Mouse (Mus musculus): ENCODE data around the gene Gm28305.

Gm28305 gene

GRCm38 (mm10) chr9:104070863-104071604, 30.6 kb downstream of the Gm28305 start:
- no peak for DNase-seq (ENCODE audit: low spot score)

- DNase-seq (ENCODE audit: low spot score) = no peak
These were observed 35.3 kb downstream of the Gm28305 start for GRCm38 (mm10) chr9:104075808-104076207.

- DNase-seq (ENCODE audit: low spot score) = no peak
These were observed 38.3 kb downstream of the Gm28305 start for GRCm38 (mm10) chr9:104078780-104079179.

- DNase-seq (ENCODE audit: low spot score) = no peak
These were observed 38.9 kb downstream of the Gm28305 start for GRCm38 (mm10) chr9:104079379-104079778.

DNA sequence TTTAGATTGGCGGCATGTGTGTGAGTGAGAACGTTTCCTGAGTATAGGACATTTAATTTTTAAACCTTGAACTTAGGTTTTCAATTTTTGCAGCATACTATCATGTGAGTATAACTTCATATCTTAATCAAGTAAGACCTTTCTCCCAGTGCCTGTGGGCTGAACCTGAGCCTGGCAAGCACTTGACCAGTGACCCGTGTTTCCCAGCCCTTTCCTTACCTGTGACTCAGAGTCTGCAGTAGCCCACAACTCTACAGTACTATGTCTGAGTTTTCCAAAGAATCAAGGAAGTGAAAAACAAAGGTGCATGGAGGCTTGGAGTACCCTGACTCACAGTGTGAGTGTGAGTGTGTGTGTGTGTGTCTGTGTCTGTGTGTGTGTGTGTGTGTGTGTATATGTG, 39.6 kb downstream of the Gm28305 start:
- DNase-seq (ENCODE audit: low spot score) = no peak

DNA sequence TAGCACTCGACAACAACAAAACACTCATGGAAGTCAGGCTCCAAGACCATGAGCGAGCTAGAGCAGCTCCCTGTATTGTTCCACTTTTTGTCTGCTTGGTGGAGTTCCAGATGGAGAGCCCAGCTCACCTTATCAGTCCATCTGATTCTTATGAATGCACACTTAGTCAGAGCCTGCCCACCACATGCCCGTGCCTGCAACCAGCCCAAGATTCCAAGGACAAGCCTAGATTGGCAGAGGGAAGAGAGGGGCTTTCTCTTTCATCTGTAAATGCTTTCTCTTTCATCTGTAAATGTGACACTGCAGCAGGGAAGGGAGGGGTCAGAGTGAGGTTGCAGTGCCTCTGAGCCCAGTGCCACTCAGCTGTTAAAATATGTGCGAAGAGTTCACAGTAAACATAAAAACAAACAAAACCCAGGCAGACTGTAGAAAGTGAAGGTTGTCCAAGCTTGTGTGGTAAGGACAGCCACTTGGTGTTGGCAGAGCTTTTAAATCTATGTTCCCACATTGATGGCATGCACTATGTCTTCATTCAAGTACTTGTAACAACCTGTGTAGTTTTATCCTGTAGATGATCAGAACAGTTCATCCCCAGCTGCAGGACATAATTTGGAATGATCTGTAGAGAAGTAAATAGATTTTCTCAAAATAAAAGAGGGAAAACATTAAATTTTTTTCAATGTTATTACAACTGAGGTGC, 45.4 kb downstream of the Gm28305 start:
- no peak for DNase-seq (ENCODE audit: low spot score)

DNA sequence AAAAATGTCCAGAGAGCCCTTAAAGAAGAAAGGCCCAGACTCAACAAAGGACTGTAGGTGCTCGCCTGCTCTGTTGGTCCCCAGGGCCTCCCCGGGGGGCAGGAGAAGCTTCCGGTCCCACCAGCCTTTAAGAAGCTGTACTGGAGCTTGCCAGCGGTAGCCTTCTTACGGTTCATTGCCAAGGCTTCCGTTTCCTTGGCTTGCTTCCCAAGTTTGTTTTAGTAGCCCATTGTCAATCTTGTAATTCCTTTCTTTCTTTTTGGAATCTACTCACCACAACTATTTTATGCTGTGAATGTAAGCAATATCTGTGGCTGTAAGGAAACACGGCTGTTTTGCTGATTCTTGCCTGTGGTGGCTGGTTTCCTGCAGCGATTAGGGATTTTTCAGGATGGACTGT, 48.1 kb downstream of the Gm28305 start:
- DNase-seq (ENCODE audit: low spot score) = no peak

DNA sequence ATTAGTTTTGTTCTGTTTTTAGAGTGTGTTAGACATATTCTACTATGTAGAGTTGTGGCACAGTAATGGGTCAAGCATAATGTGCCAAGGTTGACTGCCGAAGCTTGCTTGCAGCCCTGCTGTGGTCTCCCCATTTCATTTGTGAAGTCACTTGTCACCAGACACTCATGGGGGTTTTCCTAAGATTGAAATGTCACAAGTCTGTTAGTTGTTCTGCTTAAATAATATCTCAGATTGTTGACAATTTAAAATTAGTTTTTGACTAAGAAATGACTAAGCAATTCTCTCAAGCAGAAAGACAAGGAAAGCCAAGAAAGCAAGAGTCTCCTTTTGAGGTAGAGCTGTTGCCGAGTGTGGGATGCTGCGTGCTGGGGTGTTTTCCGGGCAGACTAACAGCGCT, 52.5 kb downstream of the Gm28305 start:
- no peak for DNase-seq (ENCODE audit: low spot score)

- DNase-seq (ENCODE audit: low spot score) = no peak
These were observed 57.8 kb downstream of the Gm28305 start for GRCm38 (mm10) chr9:104098256-104098655.

GRCm38 (mm10) chr9:104099060-104099459, 58.6 kb downstream of the Gm28305 start:
- no peak for DNase-seq (ENCODE audit: low spot score)

DNA sequence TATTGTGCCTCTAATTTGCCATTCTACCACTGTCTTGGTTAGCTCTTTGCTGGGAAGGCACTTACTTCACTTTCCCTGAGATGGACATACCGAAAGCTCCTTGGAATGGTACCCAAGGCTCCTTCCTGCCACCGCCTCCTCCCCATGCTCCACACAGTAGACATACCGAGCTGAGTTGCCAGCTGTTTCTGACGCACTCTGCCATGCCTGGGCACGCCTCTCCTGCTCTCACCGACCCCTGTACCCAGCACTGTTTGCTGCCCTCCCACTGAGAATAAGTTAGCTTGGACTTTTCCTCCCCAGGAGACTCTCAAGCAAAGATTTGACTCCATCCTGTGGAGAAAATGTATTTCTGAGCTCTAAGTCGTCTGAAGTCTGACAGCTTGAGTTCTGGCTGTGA, 60.4 kb downstream of the Gm28305 start:
- no peak for DNase-seq (ENCODE audit: low spot score)

- no peak for DNase-seq (ENCODE audit: low spot score)
These were observed 61.0 kb downstream of the Gm28305 start for GRCm38 (mm10) chr9:104101458-104101857.

DNA sequence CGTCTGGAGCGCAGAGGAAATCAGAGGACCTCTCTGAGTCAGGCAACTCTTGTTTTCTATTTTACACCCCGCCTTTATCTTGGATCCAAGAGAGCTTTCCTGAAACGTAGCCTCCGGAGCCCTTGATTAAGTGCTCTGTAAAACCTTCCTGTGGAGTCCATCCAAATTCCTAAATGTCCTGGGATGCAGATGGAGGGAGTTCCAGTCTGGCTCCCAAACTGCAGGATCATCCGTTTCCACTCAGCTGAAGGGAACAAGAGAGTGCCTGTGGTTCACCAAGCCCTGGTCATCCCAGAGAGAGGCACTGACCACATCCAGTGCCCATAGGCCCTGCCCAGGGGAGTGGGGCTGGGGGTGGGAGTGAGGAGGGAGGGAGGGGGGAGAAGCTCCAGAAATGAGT, 61.8 kb downstream of the Gm28305 start:
- DNase-seq (ENCODE audit: low spot score) = no peak

DNA sequence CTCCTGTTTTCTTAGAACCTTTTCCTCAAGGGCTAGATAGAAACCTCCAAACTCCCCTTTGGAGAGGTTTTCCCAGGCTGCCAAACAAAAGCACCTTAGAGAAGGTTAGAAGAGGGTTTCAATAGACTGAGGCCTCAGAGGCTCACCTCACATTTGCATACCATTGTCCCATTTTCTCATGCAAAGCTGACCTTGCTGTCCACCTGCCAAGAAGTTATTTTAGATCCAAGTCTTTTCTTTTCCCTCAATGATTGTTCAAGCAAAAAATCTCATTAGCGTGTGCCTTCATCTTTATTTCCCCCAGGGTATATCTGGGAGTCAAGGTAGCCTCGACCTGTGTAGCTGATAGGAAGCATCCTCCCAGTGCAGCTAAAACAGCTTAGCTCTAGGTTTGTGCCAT, 62.4 kb downstream of the Gm28305 start:
- no peak for DNase-seq (ENCODE audit: low spot score)

GRCm38 (mm10) chr9:104104986-104105385, 64.5 kb downstream of the Gm28305 start:
- DNase-seq (ENCODE audit: low spot score) = no peak

GRCm38 (mm10) chr9:104106930-104107329, 66.5 kb downstream of the Gm28305 start:
- DNase-seq (ENCODE audit: low spot score) = no peak

GRCm38 (mm10) chr9:104107482-104107881, 67.0 kb downstream of the Gm28305 start:
- DNase-seq (ENCODE audit: low spot score) = no peak

DNA sequence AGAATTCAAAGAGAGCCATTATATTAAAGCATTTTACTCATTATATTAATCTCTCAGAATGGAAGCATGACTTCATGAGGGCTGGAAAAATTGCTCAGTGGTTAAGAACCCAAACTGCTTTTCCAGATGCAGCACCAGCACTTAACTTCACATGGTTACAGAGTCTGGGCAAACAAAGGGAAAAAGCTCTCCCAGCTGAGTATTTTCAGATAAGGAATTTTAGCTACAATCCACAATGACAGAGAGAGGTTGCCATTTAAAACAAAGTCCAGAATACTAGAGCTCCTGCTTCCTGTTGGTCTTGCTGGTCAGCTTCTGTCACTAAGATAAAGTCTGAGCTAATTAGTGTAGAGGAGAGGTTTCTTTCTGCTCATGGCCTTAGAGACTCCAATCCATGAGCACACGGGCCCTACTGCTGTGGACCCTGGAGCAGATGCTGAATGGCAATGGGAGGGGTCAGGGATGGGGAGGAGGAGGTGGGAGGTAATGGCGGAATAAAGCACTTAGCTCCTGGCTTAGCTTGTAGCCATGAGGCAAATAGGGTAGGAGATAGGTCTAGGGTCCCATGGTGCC, 68.2 kb downstream of the Gm28305 start:
- DNase-seq (ENCODE audit: low spot score) = no peak

GRCm38 (mm10) chr9:104109151-104109550, 68.7 kb downstream of the Gm28305 start:
- no peak for DNase-seq (ENCODE audit: low spot score)

GRCm38 (mm10) chr9:104123101-104123500, 82.6 kb downstream of the Gm28305 start:
- no peak for DNase-seq (ENCODE audit: low spot score)

DNA sequence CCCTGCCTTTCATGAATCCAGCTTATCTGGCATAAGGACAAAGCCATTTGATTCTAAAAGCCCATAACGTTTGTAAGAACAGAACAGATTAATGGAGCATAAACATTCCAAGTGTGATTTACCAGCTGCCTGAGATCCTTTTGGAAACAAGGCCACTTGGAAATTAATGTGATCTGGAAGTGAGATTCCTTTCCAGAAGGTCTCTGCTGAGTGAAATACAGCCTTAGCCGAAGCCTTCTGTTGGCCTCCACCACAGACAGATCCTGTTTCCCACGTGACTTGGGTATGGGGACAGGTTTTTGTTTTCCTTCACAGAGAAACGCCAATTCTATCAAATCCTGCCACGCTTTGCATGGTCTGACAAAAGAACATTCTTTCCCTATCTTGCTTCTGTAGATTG, 83.2 kb downstream of the Gm28305 start:
- DNase-seq (ENCODE audit: low spot score) = no peak

Data from layer of hippocampus, adult 9-10 months (tissue).